In the genomic region with DNA sequence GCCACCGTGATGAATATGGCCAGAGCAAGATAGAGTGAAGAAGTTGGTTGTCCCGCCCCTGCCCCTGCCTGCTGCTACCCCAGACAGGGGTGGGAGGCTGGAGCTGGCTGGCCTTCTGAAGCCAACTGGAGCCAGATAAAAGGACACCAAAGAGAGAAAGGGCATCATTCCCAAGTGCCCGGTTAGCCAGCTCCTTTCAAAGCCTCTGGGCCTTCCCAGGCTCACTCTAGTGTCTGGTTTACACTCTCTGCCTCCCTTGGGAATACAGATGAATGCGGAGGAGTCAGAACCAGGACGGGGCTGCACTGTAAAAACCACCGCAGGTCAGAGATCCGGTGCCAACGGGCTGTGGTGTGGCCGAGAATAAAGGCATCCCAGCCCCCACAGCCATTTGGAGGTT, we compare ENCODE assay signal across 29 mouse cellular contexts.
DNase-seq lines count a peak whose midpoint lies in the region; ATAC-seq and TF ChIP-seq lines count a peak whose summit lies in the region.
"Had no signal": no experiment of that assay in that cellular context is flagged by ENCODE, and none has a peak within 500 bp of the region (broad histone marks: within the 10 kb centered on the region; RNA-seq: fewer than 3 reads in every experiment).

No protein-coding gene starts in this region.

- H3K36me3 ChIP-seq in hindbrain, embryonic 16.5 days (ENCODE audit: control insufficient read depth, insufficient read depth, low read length) = no peaks in the 10 kb centered on the region
- H3K36me3 ChIP-seq in hindbrain, embryonic 11.5 days (ENCODE audit: control insufficient read depth, insufficient read depth, low read length) = no peaks in the 10 kb centered on the region
- H3K36me3 ChIP-seq in midbrain, embryonic 16.5 days (ENCODE audit: control insufficient read depth, insufficient read depth, low read length) = no peaks in the 10 kb centered on the region
- H3K36me3 ChIP-seq in midbrain, embryonic 10.5 days = no peaks in the 10 kb centered on the region
- no peaks in the 10 kb centered on the region for H3K36me3 ChIP-seq in intestine, postnatal 0 days (ENCODE audit: control insufficient read depth, insufficient read depth)
- H3K36me3 ChIP-seq: embryonic facial prominence, embryonic 12.5 days; G1E; heart, embryonic 13.5 days; hindbrain, embryonic 12.5 days; limb, embryonic 10.5 days; liver, embryonic 15.5 days; lung, embryonic 15.5 days; stomach, embryonic 15.5 days had no signal

- no peak for DNase-seq in frontal cortex, adult 2 months (ENCODE audit: extremely low spot score in 1 of 2, low spot score in 1 of 2)
- DNase-seq in hindbrain, embryonic 11.5 days (ENCODE audit: low spot score) = no peak
- no peak for DNase-seq in midbrain, embryonic 10.5 days (ENCODE audit: low spot score)
- peak; percentile 36 for DNase-seq in Muller cell, postnatal 12 days (ENCODE audit: inconsistent ontology term)
- DNase-seq: adrenal gland, adult 8-10 months; cerebellum, adult 11-12 months; cerebellum, postnatal 25 days; heart, postnatal 14 days; kidney, postnatal 25 days; liver; lung, postnatal 36 days had no signal

- 0 out of 2 replicates have a peak, but pooled peaks have one; percentile 20 for ATAC-seq in frontal cortex, adult (ENCODE audit: low TSS enrichment)
- ATAC-seq in hindbrain, embryonic 16.5 days = peak; percentile 77
- ATAC-seq in hindbrain, embryonic 11.5 days (ENCODE audit: low FRiP score) = no peak
- peak; percentile 66; the same call in 1 of the 2 replicates for ATAC-seq in midbrain, embryonic 16.5 days
- no peak for ATAC-seq in intestine, postnatal 0 days
- ATAC-seq: activated CD4-positive, CD25-positive, alpha-beta regulatory T cell, adult 4 months; forebrain, embryonic 13.5 days; intestine, embryonic 16.5 days had no signal

- no peak overlapping the region for H3K9ac ChIP-seq in hindbrain, embryonic 16.5 days (ENCODE audit: low read depth, low read length)
- no peak overlapping the region for H3K9ac ChIP-seq in hindbrain, embryonic 11.5 days (ENCODE audit: low read depth, low read length)
- no peak overlapping the region for H3K9ac ChIP-seq in midbrain, embryonic 16.5 days (ENCODE audit: low read depth, low read length)
- no peak overlapping the region for H3K9ac ChIP-seq in intestine, postnatal 0 days (ENCODE audit: low read depth, low read length)
- H3K9ac ChIP-seq: embryonic facial prominence, embryonic 12.5 days; forebrain, embryonic 13.5 days; heart, embryonic 13.5 days; hindbrain, embryonic 12.5 days; liver, embryonic 15.5 days; lung, embryonic 15.5 days; stomach, embryonic 15.5 days had no signal

- no peak for TF ChIP-seq CTCF in intestine, postnatal 0 days (IDR thresholded peaks at IDR 0.05; ENCODE audit: low read depth)

- H3K27ac ChIP-seq in hindbrain, embryonic 16.5 days (ENCODE audit: low read depth, low read length) = no peak overlapping the region
- no peak overlapping the region for H3K27ac ChIP-seq in hindbrain, embryonic 11.5 days (ENCODE audit: low read depth, low read length)
- H3K27ac ChIP-seq in midbrain, embryonic 16.5 days (ENCODE audit: low read length) = no peak overlapping the region
- no peak overlapping the region for H3K27ac ChIP-seq in midbrain, embryonic 10.5 days (replicated peaks)
- no peak overlapping the region for H3K27ac ChIP-seq in intestine, postnatal 0 days (ENCODE audit: low read depth, low read length)
- H3K27ac ChIP-seq: embryonic facial prominence, embryonic 12.5 days; forebrain, embryonic 13.5 days; heart, embryonic 13.5 days; hindbrain, embryonic 12.5 days; left cerebral cortex, adult 2 months; limb, embryonic 10.5 days; liver, embryonic 15.5 days; lung, embryonic 15.5 days; stomach, embryonic 15.5 days had no signal

- no peaks in the 10 kb centered on the region for H3K9me3 ChIP-seq in hindbrain, embryonic 16.5 days (ENCODE audit: control insufficient read depth, low read length)
- no peaks in the 10 kb centered on the region for H3K9me3 ChIP-seq in hindbrain, embryonic 11.5 days (ENCODE audit: control insufficient read depth, low read length)
- no peaks in the 10 kb centered on the region for H3K9me3 ChIP-seq in midbrain, embryonic 16.5 days (replicated peaks; ENCODE audit: control insufficient read depth, low read length, poor library complexity, severe bottlenecking)
- H3K9me3 ChIP-seq in midbrain, embryonic 10.5 days (replicated peaks) = no peaks in the 10 kb centered on the region
- no peaks in the 10 kb centered on the region for H3K9me3 ChIP-seq in intestine, postnatal 0 days (ENCODE audit: control insufficient read depth)
- H3K9me3 ChIP-seq: embryonic facial prominence, embryonic 12.5 days; forebrain, embryonic 13.5 days; G1E; heart, embryonic 13.5 days; hindbrain, embryonic 12.5 days; limb, embryonic 10.5 days; liver, embryonic 15.5 days; lung, embryonic 15.5 days; stomach, embryonic 15.5 days had no signal

- H3K4me1 ChIP-seq in hindbrain, embryonic 16.5 days (ENCODE audit: control insufficient read depth, insufficient read depth, low read depth, low read length) = no peaks in the 10 kb centered on the region; the same call in 1 of the 2 replicates
- H3K4me1 ChIP-seq in hindbrain, embryonic 11.5 days (replicated peaks; ENCODE audit: control insufficient read depth, insufficient read depth, low read length) = no peaks in the 10 kb centered on the region
- no peaks in the 10 kb centered on the region for H3K4me1 ChIP-seq in midbrain, embryonic 16.5 days (ENCODE audit: control insufficient read depth, insufficient read depth, low read length)
- H3K4me1 ChIP-seq in midbrain, embryonic 10.5 days = 0 out of 2 replicates have a peak, but pooled peaks cover 4% of the 10 kb centered on the region
- H3K4me1 ChIP-seq in intestine, postnatal 0 days (replicated peaks; ENCODE audit: control insufficient read depth, insufficient read depth, low read length) = no peaks in the 10 kb centered on the region
- H3K4me1 ChIP-seq: embryonic facial prominence, embryonic 12.5 days; forebrain, embryonic 13.5 days; heart, embryonic 13.5 days; hindbrain, embryonic 12.5 days; liver, embryonic 15.5 days; lung, embryonic 15.5 days; megakaryocyte, embryonic 14.5 days; stomach, embryonic 15.5 days had no signal

- H3K27me3 ChIP-seq in hindbrain, embryonic 16.5 days (replicated peaks; ENCODE audit: control insufficient read depth, insufficient read depth, low read length) = no peaks in the 10 kb centered on the region
- H3K27me3 ChIP-seq in hindbrain, embryonic 11.5 days (ENCODE audit: control insufficient read depth, insufficient read depth, low read length) = no peaks in the 10 kb centered on the region
- H3K27me3 ChIP-seq in midbrain, embryonic 16.5 days (ENCODE audit: control insufficient read depth, insufficient read depth, low read depth, low read length) = no peaks in the 10 kb centered on the region
- peaks cover 14% of the 10 kb centered on the region; the same call in 1 of the 2 replicates for H3K27me3 ChIP-seq in midbrain, embryonic 10.5 days (ENCODE audit: low read depth, poor library complexity, severe bottlenecking)
- H3K27me3 ChIP-seq in intestine, postnatal 0 days (replicated peaks; ENCODE audit: control insufficient read depth, insufficient read depth, low read length) = no peaks in the 10 kb centered on the region
- H3K27me3 ChIP-seq: CH12.LX; embryonic facial prominence, embryonic 12.5 days; forebrain, embryonic 13.5 days; heart, embryonic 13.5 days; lung, embryonic 15.5 days; stomach, embryonic 15.5 days had no signal

- 61% methylated on average over 9 of the region's 9 CpGs for WGBS in hindbrain, embryonic 16.5 days
- 86% methylated on average over 9 of the region's 9 CpGs for WGBS in hindbrain, embryonic 11.5 days
- 70% methylated on average over 9 of the region's 9 CpGs for WGBS in midbrain, embryonic 16.5 days
- 79% methylated on average over 9 of the region's 9 CpGs for WGBS in midbrain, embryonic 10.5 days
- WGBS in intestine, postnatal 0 days = 76% methylated on average over 9 of the region's 9 CpGs

- H3K4me2 ChIP-seq in hindbrain, embryonic 16.5 days (ENCODE audit: low read length) = no peak overlapping the region
- no peak overlapping the region for H3K4me2 ChIP-seq in hindbrain, embryonic 11.5 days (replicated peaks; ENCODE audit: low read depth, low read length)
- no peak overlapping the region for H3K4me2 ChIP-seq in midbrain, embryonic 16.5 days (ENCODE audit: low read length)
- H3K4me2 ChIP-seq in intestine, postnatal 0 days (replicated peaks; ENCODE audit: low read depth) = no peak overlapping the region
- H3K4me2 ChIP-seq: embryonic facial prominence, embryonic 12.5 days; forebrain, embryonic 13.5 days; heart, embryonic 13.5 days; hindbrain, embryonic 12.5 days; liver, embryonic 15.5 days; lung, embryonic 15.5 days; stomach, embryonic 15.5 days had no signal

- no peak overlapping the region for H3K4me3 ChIP-seq in hindbrain, embryonic 16.5 days (ENCODE audit: low read length)
- no peak overlapping the region for H3K4me3 ChIP-seq in hindbrain, embryonic 11.5 days (ENCODE audit: low read depth, low read length)
- no peak overlapping the region for H3K4me3 ChIP-seq in midbrain, embryonic 16.5 days (ENCODE audit: low read depth, low read length)
- H3K4me3 ChIP-seq in midbrain, embryonic 10.5 days = no peak overlapping the region
- H3K4me3 ChIP-seq in intestine, postnatal 0 days (ENCODE audit: low read depth, low read length) = no peak overlapping the region
- H3K4me3 ChIP-seq: embryonic facial prominence, embryonic 12.5 days; forebrain, embryonic 13.5 days; heart, embryonic 13.5 days; hindbrain, embryonic 12.5 days; left cerebral cortex, adult 2 months; limb, embryonic 10.5 days; liver, embryonic 15.5 days; lung, embryonic 15.5 days; megakaryocyte, embryonic 14.5 days; stomach, embryonic 15.5 days had no signal

Comparison
In these comparisons a context has a peak if more than half of its experiments do, and no peak if none do; other contexts are left out.
1. ATAC-seq: peak in frontal cortex, adult (single experiment), hindbrain, embryonic 16.5 days (single experiment) and midbrain, embryonic 16.5 days (single experiment); none in hindbrain, embryonic 11.5 days (single experiment) and intestine, postnatal 0 days (single experiment).